Mouse (Mus musculus) G1E (cell line): ENCODE measurements around the gene Elk4. TPM values are rescaled to one million over a fixed set of nuclear protein-coding genes. Genes with fewer than 3 reads are reported as not detected.
A peak's percentile ranks its signal among the peaks of the same experiment; 100 is the strongest.

Source experiments
- ATAC-seq: 2 replicates; pipeline ENCODE4 v1.8.0; 2016; ENCODE audit warnings: mild to moderate bottlenecking; ENCODE audit not compliant: insufficient number of reproducible peaks, poor library complexity, low FRiP score, severe bottlenecking; ENCODE audit errors: extremely low read depth
- DNase-seq: peaks from one replicate; pipeline ENCODE4 v3.0.0; 2012; ENCODE audit warnings: low spot score
- H3K27me3 ChIP-seq: 2 replicates; pipeline ENCODE4 v1.6.1; 2012; ENCODE audit warnings: mild to moderate bottlenecking, low read length, inconsistent platforms; ENCODE audit not compliant: insufficient read depth
- H3K36me3 ChIP-seq: replicated peaks from 2 replicates; pipeline ENCODE3; 2012; ENCODE audit warnings: mild to moderate bottlenecking, inconsistent platforms
- H3K4me1 ChIP-seq: 2 replicates; pipeline ENCODE4 v1.6.1; 2012; ENCODE audit warnings: low read depth, low read length, inconsistent platforms, mixed read lengths; ENCODE audit not compliant: insufficient read depth
- H3K4me3 ChIP-seq: 2 replicates; pipeline ENCODE4 v1.5.1; 2012; ENCODE audit warnings: low read depth, mild to moderate bottlenecking, inconsistent platforms, low read length, moderate library complexity, mixed read lengths
- H3K9me3 ChIP-seq: replicated peaks from 2 replicates; pipeline ENCODE4 v1.6.1; 2012; ENCODE audit warnings: inconsistent platforms
- CTCF ChIP-seq: IDR thresholded peaks from 2 replicates; pipeline ENCODE4 v1.5.1; 2012; ENCODE audit warnings: low read depth, low read length, inconsistent platforms, mixed read lengths
- GATA1 ChIP-seq: IDR thresholded peaks from 2 replicates; pipeline ENCODE4 v1.6.1; 2012; ENCODE audit warnings: borderline replicate concordance, low read length, inconsistent platforms, mixed read lengths
- GATA2 ChIP-seq: IDR thresholded peaks from 2 replicates; pipeline ENCODE4 v1.6.1; 2012; ENCODE audit warnings: low read depth, low read length, inconsistent platforms, borderline replicate concordance
- POLR2AphosphoS5 ChIP-seq: IDR thresholded peaks from 2 replicates; pipeline ENCODE4 v1.6.1; 2012; ENCODE audit warnings: low read depth, low read length, inconsistent platforms; ENCODE audit not compliant: insufficient replicate concordance
- TAL1 ChIP-seq: conservative IDR thresholded peaks from 2 replicates; pipeline ENCODE4 v1.6.1; 2012; ENCODE audit warnings: low read depth, low read length, inconsistent platforms, mixed read lengths
- polyA plus RNA-seq: library from polyadenylated mRNA; stranded (reverse); fragments of >175 nt; gene quantifications from 2 replicates; pipeline ENCODE4 v1.2.3, GENCODE M21; 2012
- total RNA-seq, 2 experiments: library from RNA; stranded (forward) in 1 of 2; stranded (reverse) in 1 of 2; fragments of 200-1000 nt in 1 of 2; fragments of >200 nt in 1 of 2; fragmentation: Nextera tagmentation in 1 of 2; gene quantifications; 2 replicates each; pipeline ENCODE4 v1.2.3; 2014 to 2017

The Elk4 gene
- total RNA-seq (2014; fragmentation: Nextera tagmentation) (166 and 187 TPM in 2 replicates), total RNA-seq (2017) (67.4 and 83.2 TPM in 2 replicates), polyA plus RNA-seq (4.1 and 5.1 TPM in 2 replicates)

GRCm38 (mm10) chr1:132007282-132007815 is at the start of gene Elk4:
TSS of gene Elk4 (plus strand) at chr1:132007607.
- peaks cover 49% of the 10 kb centered on the region for H3K4me1 ChIP-seq
- peaks cover 17% of the 10 kb centered on the region for H3K36me3 ChIP-seq
- DNase-seq (peak; percentile 98), ATAC-seq (peak; percentile 59)
- no peaks in the 10 kb centered on the region for H3K27me3 ChIP-seq
- no peaks in the 10 kb centered on the region for H3K9me3 ChIP-seq
- TF ChIP-seq CTCF (no peak), TAL1 (no peak), GATA2 (no peak), POLR2AphosphoS5 (no peak), GATA1 (no peak)
- peak within 1 kb of the TSS; percentile 81 for H3K4me3 ChIP-seq

- H3K4me1 ChIP-seq = peaks cover 67% of the 10 kb centered on the region
- no peak for TF ChIP-seq POLR2AphosphoS5
- no peak for TF ChIP-seq CTCF
- TF ChIP-seq GATA2 = no peak
- TF ChIP-seq TAL1 = no peak
- no peak for TF ChIP-seq GATA1
- ATAC-seq (no peak), DNase-seq (no peak)
- H3K27me3 ChIP-seq = peaks cover 78% of the 10 kb centered on the region
- peaks cover 2% of the 10 kb centered on the region for H3K36me3 ChIP-seq
- 0 out of 2 replicates have a peak, but pooled peaks cover 4% of the 10 kb centered on the region for H3K9me3 ChIP-seq
- no peak overlapping the region for H3K4me3 ChIP-seq
These were observed 46.4 kb upstream of the Elk4 start for GRCm38 (mm10) chr1:131961004-131961403.

- peaks cover 75% of the 10 kb centered on the region for H3K27me3 ChIP-seq
- 0 out of 2 replicates have a peak, but pooled peaks cover 4% of the 10 kb centered on the region for H3K9me3 ChIP-seq
- peaks cover 67% of the 10 kb centered on the region for H3K4me1 ChIP-seq
- ATAC-seq = peak; percentile 9; the same call in 1 of the 2 replicates
- DNase-seq = peak; percentile 63
- TF ChIP-seq TAL1 = no peak
- no peak for TF ChIP-seq GATA2
- no peak for TF ChIP-seq CTCF
- TF ChIP-seq GATA1 = no peak
- no peak for TF ChIP-seq POLR2AphosphoS5
- peak within 1 kb of the TSS; percentile 75 for H3K4me3 ChIP-seq
- H3K36me3 ChIP-seq = peaks cover 11% of the 10 kb centered on the region
These were observed 44.8 kb upstream of the Elk4 start, which contains the start of gene Slc45a3 for GRCm38 (mm10) chr1:131962606-131963084. TSS of gene Slc45a3 (plus strand) at chr1:131962967.

- peaks cover 73% of the 10 kb centered on the region for H3K27me3 ChIP-seq
- no peak for TF ChIP-seq TAL1
- no peak for TF ChIP-seq CTCF
- TF ChIP-seq GATA1 = no peak
- TF ChIP-seq POLR2AphosphoS5 = no peak
- no peak for TF ChIP-seq GATA2
- peak; percentile 62 for DNase-seq
- ATAC-seq = 0 out of 2 replicates have a peak, but pooled peaks have one; percentile 16
- H3K9me3 ChIP-seq = 0 out of 2 replicates have a peak, but pooled peaks cover 4% of the 10 kb centered on the region
- peaks cover 13% of the 10 kb centered on the region for H3K36me3 ChIP-seq
- peak overlapping the region; percentile 75 for H3K4me3 ChIP-seq
- H3K4me1 ChIP-seq = peaks cover 70% of the 10 kb centered on the region
These were observed 44.1 kb upstream of the Elk4 start for GRCm38 (mm10) chr1:131963085-131963951.

GRCm38 (mm10) chr1:131964100-131964499 is 43.3 kb upstream of the Elk4 start:
- Histone ChIP-seq H3K9me3 (0 out of 2 replicates have a peak, but pooled peaks cover 4% of the 10 kb centered on the region), H3K4me1 (peaks cover 77% of the 10 kb centered on the region), H3K27me3 (peaks cover 78% of the 10 kb centered on the region), H3K36me3 (peaks cover 20% of the 10 kb centered on the region), H3K4me3 (peak overlapping the region; percentile 75)
- DNase-seq (no peak), ATAC-seq (no peak)
- TF ChIP-seq POLR2AphosphoS5 (no peak), GATA1 (no peak), CTCF (no peak), GATA2 (no peak), TAL1 (no peak)
